Mouse (Mus musculus) spleen, adult 2 months (tissue): ENCODE results near the gene Tubgcp6.

ENCODE experiments used
- CTCF ChIP-seq: fragments of 200-500 bp; IDR thresholded peaks from 2 replicates; pipeline ENCODE4 v1.5.1; 2011; ENCODE audit warnings: mild to moderate bottlenecking, inconsistent platforms; ENCODE audit not compliant: insufficient read depth, insufficient read length, insufficient replicate concordance; ENCODE audit errors: extremely low read depth
- POLR2A ChIP-seq: fragments of 200-500 bp; IDR thresholded peaks from 2 replicates; pipeline ENCODE4 v1.6.1; 2011; ENCODE audit warnings: low read depth, low read length, inconsistent platforms

GRCm38 (mm10) chr15:89172276-89172935, 49.5 kb upstream of the Tubgcp6 start:
- TF ChIP-seq POLR2A = no peak
- TF ChIP-seq CTCF = no peak
